Mouse (Mus musculus): ENCODE results near the gene Amer3. TPM values are rescaled to one million over a fixed set of nuclear protein-coding genes. Genes with fewer than 3 reads are reported as not detected.
"Not testable (repeated sequence)": the region's sequence is repeated elsewhere in the genome, so short reads cannot be mapped to it uniquely, and the experiment has no call there.

Gene Amer3
- total RNA-seq (2021): 10 to 100 TPM; 35.3 to 36.3 TPM
- long read RNA-seq, experiment 1, full-length matches to known transcripts: 7 of 16 reads
- long read RNA-seq, experiment 1, partial matches to known transcripts: 8 of 16 reads
- long read RNA-seq, experiment 1, other reads (novel, unspliced or antisense): 1 of 16 reads
- long read RNA-seq, experiment 2, full-length matches to known transcripts: 10 of 19 reads
- long read RNA-seq, experiment 2, partial matches to known transcripts: 0 of 19 reads
- long read RNA-seq, experiment 2, other reads (novel, unspliced or antisense): 9 of 19 reads

DNA sequence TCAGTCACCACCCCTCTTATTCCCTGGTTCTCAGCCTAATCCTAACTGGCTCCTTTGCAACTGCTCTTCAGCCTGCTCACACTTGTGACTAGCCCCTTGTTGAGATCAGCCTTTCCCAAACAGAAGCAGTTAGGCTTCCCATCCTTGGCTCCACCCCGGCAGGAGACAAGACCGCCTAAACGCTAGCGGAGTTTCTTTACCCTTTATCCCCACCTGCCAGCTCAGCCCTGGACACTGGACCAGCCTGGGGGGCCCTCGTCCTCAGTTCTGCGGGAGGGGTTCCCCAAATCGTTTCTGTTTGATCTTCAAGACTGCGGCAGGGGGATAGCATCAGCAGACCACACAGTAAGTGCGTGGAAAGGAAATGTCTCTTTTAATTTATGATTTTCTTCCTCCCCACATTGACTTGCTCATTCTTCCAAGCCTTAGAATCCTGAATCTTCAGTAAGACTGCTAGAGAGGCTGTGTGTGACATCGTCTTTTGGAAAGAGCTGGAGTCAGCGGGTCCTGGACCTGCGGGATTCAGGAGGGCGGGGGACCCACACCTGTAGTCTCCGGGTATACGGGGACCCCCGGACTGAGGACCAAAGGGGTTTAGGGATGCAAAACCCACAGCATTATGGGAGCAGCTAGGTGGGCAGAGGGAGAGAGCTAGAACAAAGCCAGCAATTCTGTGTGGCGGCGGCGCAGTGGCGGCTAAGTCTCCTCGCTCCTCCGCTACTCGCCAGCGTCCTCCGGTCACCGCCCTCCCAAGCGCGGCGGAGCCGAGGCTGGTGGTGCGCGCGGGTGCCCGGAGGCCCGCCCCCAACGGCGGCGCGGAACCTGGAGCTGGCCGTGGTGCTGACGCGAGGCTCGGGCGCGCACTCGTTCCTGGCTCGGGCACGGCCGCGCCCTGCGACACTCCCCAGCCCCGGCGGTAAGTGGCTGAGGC lies at the start of gene Amer3:
Gene Amer3 (plus strand): TSS at position 807 of the 931 bp plus-strand sequence.
- peak; percentile 79 to 80 for DNase-seq (ENCODE audit: low spot score in 2 of 2)

DNA sequence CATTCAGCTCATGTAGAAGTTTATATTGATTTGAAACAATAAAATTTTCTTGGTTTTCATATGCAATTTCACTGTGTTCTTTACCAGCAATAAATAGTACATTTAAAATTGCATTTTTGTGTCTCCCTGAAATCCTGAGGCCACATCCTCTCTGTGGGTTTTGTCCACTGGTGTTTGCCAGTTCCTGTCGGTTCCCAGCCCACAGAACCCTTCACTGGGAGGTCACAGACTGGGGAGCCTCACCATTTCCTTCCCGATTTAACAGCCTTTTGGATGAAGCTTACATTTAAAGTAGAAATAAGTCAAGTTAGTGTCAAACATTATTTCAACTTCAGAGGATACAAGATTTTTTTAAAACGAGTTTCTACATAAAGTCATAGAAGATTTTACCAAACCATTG lies 44.9 kb upstream of the Amer3 start:
- DNase-seq (ENCODE audit: low spot score in 2 of 2): not testable (repeated sequence)

DNA sequence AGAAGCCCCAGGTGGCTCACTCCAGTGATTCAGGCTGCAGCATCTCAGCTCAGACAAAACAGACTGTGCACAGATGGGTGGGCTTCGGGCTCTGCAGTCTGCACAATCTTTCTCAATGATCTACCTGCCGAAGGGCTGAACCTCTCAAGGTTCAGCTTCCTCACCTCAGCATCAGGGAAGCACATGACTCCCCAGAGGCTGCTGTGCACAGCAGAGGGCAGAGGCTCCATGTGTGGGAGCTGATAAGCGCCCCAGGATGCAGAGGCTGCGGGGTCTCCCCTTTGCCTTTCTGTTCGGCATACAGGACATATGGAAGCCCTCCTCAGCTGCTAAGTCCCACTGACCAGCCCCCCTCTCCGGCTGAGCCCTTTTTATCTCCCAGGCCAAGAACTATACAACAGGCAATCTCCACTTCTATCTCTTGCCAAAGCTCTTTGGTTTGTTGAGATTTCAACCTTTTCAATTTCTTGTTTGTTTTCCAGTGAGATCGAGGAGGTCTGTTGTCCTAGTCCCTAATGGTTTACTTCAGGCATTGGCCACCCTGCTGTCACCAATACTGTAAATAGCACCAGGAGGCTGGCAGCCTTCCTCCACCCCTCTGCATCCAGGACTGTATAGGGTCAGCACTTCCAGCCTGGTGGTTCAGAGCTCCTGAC lies 44.3 kb upstream of the Amer3 start, which contains the start of gene Cfc1:
Gene Cfc1 (plus strand): TSS at position 606 of the 656 bp plus-strand sequence.
- DNase-seq (ENCODE audit: low spot score in 2 of 2): not testable (repeated sequence)

- no peak for DNase-seq (ENCODE audit: low spot score in 2 of 2)
Observed at GRCm38 (mm10) chr1:34536291-34536766, 43.1 kb upstream of the Amer3 start.

- no peak for DNase-seq (ENCODE audit: low spot score in 2 of 2)
Observed at GRCm38 (mm10) chr1:34536767-34537485, 42.5 kb upstream of the Amer3 start.

- DNase-seq (ENCODE audit: low spot score in 2 of 2): no peak
Observed at GRCm38 (mm10) chr1:34547074-34547473, 32.4 kb upstream of the Amer3 start.

DNA sequence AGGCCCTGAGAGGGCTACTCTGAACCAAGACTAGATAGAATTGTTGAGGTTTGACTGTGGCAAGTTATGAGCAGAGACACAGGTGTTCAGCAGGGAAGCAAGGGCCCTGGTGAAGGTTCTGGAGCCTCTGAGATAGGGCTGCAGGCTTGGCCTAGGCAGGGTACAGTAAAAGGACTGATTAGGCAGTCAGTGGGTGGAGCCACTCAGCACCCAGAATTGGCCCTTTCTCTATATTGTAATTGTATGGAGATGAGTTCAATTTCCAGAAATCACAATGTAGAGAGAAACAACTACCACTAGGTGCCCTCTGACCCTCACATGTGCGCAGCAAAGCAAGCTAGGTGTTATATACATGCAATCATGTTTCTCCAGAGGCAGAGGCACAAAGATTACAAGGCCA lies 25.8 kb upstream of the Amer3 start:
- DNase-seq (ENCODE audit: low spot score in 2 of 2): no peak

- DNase-seq (ENCODE audit: low spot score in 2 of 2): no peak
Observed at GRCm38 (mm10) chr1:34554275-34554674, 25.2 kb upstream of the Amer3 start.

DNA sequence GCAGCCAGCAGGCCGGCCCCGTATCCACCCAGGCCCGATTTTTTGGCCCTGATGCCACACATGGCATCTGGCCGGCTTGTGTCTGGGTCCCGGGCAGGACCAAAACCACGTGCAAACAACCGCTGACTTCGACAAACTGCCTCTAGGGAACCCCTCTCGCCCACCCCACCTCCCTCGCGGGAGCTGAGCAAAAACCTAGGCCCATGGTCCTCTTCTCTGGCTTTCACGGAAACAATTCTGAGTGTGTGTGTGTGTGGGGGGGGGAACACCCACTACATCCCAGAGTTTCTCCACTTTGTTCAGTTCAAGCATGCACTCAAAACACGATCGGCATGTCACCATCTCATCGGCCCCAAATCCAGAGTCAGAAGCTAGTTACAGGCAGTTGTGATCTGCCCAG lies 18.6 kb upstream of the Amer3 start, which contains the start of gene Prss40:
Gene Prss40 (minus strand): TSS at position 101 of the 400 bp plus-strand sequence.
- DNase-seq (ENCODE audit: low spot score in 2 of 2): no peak

DNA sequence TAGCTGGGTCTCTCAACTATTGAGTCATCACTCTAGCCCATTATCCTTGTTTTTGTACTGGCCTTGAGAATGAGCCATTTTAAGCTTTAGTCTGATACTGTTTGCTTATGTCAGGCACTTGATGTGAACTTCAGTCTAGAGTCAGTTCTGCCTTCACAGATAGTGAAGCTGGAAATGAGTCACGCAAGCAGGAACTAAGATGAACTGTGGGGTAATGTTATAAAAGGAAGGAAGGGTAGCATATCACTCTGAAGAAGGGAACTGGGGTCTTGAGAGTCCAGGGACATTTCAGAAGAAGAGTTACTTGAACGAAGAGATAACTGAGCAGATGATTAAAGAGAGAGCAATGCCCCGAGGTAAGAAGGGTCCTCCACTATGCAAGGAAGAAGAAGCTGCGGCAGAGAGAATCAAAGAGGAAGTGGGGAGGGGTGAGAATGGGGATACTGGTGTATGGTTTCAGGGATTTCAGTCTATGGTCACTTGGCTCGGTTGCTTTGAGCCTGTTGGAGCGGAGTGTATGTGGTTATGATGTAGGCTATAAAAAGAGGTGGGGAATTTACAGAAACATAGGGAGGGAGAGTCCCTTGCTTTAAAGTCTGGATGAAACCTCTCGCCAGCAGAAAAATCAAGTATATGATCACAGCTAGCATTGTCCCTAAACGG lies 14.9 kb upstream of the Amer3 start:
- DNase-seq (ENCODE audit: low spot score in 2 of 2): no peak

- DNase-seq (ENCODE audit: low spot score in 2 of 2): no peak
Observed at GRCm38 (mm10) chr1:34568120-34568519, 11.3 kb upstream of the Amer3 start.

DNA sequence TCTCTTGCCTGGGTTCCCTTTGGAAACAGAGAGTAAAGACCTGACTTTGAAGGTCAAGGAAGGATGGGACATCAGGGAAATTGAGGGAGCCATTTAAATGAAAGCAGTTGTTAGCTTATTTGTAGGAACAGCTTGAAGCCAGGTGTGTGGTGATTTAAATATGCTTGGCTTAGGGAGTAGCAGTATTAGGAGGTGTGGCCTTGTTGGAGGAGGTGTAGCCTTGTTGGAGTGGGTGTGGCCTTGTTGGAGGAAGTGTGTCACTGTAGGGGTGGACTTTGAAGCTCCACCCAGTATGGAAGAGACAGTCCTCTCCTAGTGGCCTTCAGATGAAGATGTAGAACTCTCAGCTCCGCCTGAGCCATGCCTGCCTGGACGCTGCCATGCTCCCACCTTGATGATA lies 9.6 kb upstream of the Amer3 start:
- no peak for DNase-seq (ENCODE audit: low spot score in 2 of 2)

GRCm38 (mm10) chr1:34571431-34571830 lies 8.0 kb upstream of the Amer3 start:
- peak; percentile 36 to 64 for DNase-seq (ENCODE audit: low spot score in 2 of 2)

- no peak for DNase-seq (ENCODE audit: low spot score in 2 of 2)
Observed at GRCm38 (mm10) chr1:34573221-34573620, 6.2 kb upstream of the Amer3 start.

DNA sequence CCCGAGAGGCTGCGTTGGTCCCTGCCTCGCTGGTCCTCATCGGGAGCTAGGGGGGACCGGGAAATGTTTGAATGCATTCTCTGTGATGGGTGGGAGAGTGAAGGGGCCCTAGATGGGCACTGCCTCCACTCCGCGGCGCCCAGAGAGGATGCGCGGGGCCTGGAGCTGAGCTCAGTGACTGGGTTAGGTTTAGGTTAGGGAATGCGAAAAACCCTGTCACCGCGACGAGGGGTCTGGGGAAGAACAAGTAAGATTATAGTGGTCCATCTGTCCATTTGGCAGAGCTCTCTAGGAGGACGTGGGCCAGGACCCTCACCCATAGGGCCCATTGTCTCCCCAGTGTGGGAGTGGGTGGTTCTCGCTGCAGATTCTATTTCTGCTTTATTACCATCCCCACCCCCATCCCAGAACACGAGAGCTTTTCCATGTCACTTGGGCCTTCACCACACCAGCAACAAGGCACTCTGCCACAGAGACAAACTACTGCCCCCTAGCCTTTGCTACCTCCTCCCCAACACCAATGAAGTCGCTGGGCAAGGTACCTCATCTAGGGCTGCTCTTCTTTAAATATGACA lies 412 bp downstream of the Amer3 start:
- peak in 1 of 2 experiments; percentile 55 for DNase-seq (ENCODE audit: low spot score in 2 of 2)

GRCm38 (mm10) chr1:34582218-34582617 lies 2.8 kb downstream of the Amer3 start:
- no peak for DNase-seq (ENCODE audit: low spot score in 2 of 2)

DNA sequence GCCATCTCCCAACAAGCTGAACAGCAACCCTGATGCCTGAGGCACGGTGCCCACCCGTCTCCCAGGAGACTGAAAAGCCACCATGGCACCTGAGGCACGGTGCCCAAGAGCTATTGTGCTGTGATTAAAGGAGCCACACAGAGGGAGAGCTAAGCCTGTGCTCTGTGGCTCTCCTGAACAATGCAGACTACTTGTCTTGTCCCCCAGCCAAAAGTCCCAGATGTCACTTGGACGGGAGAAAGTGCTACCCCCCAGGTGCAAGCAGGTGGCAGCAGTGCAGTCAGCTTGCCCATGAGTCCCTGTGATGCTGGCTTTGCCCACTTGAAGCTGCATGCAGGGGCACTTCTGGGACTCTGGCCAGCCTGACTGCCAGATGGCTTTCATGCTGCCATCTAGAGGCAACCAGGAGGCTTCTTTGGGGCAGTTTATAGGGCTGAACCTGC lies 4.4 kb downstream of the Amer3 start:
- DNase-seq (ENCODE audit: low spot score in 2 of 2): peak; percentile 85 to 94

GRCm38 (mm10) chr1:34584736-34585135 lies 5.3 kb downstream of the Amer3 start:
- peak; percentile 47 to 55 for DNase-seq (ENCODE audit: low spot score in 2 of 2)

DNA sequence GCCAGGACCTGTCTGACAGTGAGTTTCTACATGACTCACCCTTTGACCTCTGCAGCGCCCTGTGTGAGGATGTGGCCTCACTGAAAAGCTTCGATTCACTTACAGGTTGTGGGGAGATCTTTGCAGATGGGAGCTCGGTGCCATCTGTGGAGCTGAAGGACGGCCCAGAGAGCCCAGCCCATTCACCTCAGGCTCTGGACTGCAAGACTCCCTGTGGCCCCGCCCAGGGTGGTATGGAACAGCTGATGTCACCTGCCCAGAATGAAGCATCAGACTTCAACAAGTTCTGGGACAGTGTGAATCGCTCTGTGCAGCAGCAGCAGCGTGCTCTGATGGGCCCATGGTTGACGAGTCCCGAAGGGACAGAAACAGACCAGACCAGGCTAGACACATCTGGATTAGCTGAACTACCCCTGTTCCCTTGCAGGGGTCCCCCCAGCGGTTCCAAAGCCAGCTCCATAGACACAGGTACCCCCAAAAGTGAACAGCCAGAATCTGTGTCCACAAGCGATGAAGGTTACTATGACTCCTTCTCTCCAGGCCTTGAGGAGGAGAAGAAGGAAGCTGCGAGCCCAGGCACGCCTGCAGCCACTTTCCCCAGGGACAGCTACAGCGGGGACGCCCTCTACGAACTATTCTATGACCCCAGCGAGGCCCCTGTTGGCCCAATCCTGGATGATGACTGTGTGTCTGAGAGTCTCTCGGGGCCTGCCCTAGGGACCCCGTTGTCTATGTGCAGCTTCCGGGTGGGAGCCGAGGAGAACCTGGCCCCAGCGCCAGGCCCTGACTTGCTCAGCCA lies 8.0 kb downstream of the Amer3 start:
- DNase-seq (ENCODE audit: low spot score in 2 of 2): no peak
